Mouse (Mus musculus) cerebellum, postnatal 10 days (tissue): ENCODE data around the gene Fndc11.

Experiments used
- DNase-seq, 2 experiments: peaks; one replicate each; pipeline ENCODE4 v3.0.0; 2021; ENCODE audit warnings: mixed read lengths in 2 of 2

The Fndc11 gene

DNA sequence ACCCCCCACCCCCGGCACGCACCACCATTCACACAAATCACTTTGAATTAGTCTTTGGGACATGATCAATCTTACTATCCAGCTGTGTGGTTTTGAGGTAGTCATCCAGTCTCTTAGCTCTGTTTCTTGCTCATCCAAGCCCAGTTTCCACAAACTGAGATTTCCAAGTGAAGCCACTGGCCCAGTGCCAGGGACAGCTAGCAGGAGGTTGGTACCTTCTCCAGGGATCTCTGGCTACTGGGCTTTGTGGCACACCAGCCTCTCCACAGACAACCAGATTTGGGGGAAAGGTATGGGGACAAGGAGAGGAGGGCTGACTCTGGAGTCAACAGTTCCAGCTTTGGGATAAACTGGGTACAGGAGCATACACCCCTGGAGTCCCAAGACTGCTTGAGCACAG lies 548 bp downstream of the Fndc11 start:
- DNase-seq = peak; percentile 34 to 52

DNA sequence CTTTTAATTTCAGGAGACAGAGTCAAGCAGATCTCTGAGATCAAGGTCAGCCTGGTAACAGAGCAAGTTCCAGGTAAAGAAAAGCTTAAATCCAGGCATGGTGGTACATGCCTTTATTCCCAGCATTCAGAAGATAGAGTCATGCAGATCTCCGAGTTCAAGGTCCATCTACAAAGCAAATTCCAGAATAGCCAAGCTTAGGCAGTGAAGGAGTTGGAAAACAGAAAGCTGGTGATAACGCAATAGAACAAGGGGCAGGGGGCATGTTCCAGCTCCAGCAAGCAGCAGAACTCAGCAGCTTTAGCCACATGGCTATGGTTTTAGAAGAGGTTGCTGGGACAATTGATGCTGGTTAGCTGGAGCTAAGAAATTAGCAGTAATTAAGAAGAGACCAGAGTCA lies 5.2 kb downstream of the Fndc11 start:
- no peak for DNase-seq

DNA sequence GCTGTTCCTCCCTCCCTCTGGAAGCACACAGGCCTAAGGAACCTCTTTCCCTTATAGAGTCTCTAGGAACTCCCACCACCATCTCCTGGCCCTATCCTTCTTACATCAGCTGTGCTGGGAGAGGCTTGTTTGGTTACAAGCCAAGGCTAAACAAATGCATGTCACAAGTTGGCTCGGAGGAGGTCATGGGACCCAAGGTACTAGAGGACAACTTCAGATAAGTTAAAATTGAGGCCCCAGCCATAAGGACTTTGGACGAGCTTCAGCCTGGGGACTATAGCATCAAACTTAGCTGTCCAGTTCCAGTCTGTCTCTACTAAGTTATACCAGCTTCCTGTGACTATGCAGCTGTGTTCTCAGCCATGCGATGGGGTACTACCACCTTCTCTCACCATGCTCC lies 7.3 kb downstream of the Fndc11 start:
- no peak for DNase-seq

DNA sequence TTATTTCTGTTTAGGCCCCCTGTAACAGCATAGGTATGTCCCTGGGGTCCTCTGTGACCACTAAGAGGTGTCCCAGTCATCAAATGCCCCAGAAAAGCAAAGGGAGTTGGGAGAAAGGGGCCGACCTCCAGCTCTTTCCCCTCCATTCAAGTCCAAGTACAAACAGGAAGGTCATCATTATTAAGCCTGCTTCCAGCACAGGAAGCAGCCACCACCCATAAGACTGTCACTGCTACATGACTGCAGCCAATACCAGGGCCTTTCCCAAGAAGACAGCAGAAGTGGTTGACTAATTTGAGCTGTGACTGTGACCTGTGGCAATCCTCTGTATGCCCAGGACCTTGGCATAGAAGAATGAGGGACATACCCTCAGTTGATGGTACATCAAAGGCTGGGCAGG lies 8.5 kb downstream of the Fndc11 start:
- no peak for DNase-seq

DNA sequence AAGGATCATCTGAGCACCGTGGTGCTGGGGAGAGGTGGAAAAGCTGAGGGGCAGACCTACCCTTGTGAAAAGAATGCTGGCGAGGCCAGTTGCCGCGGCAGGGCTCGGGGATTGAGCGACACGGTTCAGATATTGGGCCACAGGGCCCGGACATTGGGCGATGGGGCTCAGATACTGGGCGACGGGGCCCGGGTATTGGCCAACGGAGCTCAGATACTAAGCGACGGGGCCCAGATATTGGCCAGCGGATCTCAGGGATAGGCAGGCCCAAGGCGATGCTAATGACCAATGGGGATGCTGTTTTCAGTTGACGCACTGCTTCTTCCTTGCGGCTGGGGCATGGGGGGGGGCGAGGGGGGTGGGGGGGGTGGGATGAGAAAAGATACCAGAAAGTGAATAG lies 11.4 kb downstream of the Fndc11 start:
- peak; percentile 47 to 54 for DNase-seq

DNA sequence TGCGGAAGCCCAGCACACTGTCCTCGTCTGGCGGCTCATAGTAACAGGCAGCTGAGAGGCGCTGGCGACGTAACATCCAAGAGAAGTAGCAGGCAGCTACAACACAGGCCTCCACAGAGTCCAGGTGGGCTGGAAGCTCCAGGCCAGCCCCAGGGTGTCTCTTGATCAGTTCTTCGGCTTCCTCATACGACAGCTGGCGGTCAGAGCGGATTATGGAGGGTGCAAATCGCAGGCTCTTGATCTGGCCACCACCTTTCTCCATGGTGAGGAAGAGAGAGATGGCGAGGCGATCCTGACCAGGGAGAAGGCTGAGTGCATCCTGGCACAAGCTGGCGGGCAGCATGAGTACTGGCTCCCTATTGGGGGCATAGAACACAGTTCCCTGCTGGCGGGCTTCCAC lies 13.6 kb downstream of the Fndc11 start:
- peak in 1 of 2 experiments; percentile 30 for DNase-seq

DNA sequence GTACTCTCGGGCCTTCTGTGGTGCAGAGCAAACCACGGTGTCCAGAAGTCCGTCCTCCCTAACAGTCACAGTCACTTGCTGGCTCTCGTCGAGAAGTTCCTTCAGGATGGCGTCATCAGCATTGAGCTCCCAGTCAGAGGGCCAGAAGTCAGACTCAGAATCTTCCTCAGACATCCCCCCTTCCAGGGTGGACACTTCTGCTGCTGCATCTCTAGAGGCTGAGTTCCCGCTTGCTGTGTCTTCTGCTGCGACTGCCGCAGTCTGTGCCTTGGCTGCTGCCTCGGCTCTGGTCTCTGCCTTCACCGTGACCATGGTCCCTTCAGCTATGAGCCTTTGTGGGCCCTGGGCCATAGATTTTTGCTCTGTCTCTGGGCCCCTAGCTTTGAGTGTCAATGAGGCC lies 14.9 kb downstream of the Fndc11 start:
- DNase-seq = no peak

DNA sequence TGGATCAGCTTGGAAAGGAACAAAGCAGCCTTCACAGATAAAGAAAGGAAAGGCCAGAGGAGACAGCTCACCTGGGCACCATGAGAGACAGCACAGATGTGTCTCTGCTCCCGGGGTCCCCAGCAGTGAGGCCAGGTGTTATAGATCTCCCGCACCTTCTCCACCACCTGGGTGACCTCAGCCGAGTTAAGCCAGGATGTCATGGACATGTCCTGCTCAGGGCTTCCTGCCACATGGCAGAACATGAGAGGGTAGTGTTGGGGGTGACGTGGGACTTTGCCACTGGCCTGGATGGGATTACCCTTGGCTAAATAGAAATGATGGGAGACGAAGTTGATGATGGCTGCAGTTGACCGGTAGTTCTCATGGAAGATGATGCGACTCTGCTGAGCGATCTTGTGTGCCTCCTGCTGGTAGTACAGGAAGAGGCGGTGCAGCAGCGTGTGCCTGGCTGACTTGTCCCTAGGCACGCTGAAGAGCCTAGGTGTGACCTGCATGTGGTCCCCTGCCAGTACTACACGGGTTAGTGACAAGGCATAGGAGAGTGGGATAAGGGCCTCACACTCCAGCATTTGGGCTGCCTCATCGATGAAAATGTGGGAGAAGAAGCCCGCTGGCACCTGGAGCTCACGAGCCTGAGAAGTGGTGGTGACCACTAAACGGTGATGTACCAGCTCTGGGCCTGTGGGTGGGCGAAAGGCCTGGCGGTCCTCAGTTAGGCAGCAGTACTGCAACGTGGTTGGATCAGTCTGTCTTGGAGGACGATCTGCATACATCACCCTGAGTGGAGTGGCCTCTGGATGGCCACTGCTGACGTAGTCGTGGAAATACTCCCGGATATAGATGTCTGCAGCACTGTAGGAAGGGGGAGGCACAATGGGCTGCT lies 16.1 kb downstream of the Fndc11 start:
- DNase-seq = no peak

DNA sequence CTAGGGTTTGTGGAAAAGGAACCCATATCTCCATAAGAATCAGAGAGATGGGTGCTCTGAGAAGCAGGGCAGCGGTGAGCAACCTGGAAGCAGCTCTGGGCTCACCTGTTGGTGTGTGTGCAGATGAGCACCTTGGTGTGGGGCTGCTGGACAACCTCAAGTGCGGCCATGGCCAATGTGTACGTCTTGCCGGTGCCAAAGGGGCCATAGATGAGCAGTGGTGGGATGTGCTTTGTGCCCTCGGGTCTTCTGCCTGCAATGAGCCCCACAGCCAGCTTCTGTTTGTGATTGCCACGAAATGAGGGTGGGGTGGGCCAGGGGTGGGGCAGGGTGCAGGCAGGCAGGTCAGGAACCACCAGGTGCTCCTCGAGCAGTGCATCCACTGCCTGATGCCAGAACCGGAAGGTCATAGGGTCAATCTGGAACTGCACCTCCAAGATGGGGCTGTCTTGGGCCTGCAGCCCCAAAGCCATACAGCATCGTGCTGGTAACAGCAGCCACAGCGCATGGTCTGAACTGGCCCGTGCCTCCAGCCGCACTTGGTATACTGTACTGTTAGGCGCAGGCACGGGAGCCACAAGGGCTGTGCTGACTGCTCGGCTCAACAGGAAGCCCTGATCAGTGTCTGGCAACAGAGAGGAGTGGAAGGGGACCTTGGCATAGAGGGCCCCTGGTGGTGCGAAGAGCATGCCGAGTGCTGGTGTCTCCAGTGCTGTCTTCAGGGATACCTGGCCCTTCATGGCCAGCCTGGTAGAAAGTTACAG lies 17.6 kb downstream of the Fndc11 start:
- no peak for DNase-seq

DNA sequence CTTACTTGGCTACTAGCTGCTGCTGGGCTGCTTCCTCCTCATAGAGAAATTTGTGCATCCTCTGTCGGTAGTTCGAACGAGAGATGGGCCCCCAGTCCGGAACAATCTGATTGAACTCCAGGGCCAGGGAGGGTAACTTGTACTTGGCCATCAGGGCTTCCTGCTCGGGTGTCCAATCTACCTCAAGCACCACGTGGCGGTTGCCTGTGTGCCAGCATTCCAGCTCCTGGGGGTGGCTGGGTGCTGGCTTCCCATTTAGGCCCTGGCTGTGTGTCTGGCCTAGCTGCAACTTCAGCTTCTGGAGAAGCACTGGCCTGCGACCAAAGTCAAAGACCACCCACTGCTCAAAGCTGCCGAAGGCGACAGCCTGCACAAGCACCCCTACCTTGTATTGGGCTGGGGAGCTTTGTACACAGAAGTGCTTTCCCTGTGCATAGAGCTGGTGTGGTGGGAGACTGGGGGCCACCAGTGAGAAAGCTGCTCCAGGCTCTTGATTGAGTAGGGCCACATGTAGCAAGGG lies 18.3 kb downstream of the Fndc11 start:
- DNase-seq = peak; percentile 86 to 90

DNA sequence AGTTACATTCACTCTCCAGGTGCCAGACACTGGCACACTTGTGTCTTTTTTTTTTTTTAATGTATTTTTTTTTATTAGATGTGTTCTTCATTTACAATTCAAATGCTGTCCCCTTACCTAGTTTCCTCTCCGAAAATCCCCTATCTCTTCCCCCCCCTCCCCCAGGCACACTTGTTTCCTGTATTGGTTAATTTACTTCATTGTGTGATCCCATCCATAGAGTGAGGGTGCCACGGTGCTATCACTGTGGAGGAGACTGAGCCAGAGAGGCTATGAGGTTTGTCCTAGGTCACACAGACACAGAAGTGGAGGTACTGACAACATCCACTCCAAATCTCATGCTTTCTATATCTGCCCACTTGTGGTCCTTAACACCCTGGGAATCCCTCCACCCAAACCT lies 19.0 kb downstream of the Fndc11 start:
- DNase-seq = no peak

DNA sequence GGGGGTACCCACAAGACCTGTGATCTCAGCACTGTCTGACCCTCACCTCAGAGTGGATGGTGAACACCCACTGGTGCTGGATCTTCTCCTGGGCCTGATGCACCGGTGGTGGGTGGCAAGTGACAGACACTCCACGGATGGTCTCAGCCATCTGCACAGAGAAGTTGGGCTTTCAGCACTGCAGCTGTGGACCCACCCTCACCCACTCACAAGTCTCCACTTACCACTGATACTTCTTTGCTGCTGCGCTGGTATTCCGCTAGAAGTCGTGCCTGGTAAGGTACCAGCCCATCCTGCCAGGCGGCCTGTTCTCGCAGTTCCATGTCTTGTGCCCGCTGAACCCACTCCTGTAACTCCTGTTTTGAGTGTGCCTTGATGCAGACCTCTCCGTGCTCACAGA lies 19.4 kb downstream of the Fndc11 start:
- no peak for DNase-seq

DNA sequence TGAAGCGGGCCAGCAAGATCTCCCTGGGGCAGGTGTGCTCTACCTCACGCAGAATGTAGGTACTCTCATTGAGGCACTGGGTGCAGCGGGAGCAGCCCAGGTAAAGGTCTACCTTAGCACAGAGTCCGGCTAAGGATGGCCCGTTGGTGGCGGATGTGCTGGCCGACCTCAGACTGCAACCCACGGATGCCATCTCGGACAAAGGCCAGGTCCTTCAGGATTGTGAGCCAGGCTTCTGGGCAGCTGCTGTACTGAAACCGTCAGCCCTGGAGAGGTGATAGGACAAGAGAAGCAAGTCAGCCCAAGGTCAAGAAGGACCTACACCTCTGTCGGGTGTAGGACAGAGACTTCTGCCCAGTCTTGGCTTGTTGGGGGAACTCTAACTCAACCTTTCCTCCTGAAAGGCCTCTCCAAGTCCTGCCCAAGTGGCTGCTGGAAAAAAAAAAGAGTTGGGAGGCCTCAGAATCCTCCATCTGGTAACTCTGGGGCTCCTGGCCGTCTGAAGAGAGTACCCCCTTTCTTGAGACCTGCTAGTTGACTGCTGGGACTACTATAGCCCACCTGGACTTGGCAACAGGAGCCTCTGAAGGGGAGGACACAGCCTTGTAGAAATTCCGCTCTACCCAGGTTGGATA lies 21.1 kb downstream of the Fndc11 start:
- DNase-seq = no peak

DNA sequence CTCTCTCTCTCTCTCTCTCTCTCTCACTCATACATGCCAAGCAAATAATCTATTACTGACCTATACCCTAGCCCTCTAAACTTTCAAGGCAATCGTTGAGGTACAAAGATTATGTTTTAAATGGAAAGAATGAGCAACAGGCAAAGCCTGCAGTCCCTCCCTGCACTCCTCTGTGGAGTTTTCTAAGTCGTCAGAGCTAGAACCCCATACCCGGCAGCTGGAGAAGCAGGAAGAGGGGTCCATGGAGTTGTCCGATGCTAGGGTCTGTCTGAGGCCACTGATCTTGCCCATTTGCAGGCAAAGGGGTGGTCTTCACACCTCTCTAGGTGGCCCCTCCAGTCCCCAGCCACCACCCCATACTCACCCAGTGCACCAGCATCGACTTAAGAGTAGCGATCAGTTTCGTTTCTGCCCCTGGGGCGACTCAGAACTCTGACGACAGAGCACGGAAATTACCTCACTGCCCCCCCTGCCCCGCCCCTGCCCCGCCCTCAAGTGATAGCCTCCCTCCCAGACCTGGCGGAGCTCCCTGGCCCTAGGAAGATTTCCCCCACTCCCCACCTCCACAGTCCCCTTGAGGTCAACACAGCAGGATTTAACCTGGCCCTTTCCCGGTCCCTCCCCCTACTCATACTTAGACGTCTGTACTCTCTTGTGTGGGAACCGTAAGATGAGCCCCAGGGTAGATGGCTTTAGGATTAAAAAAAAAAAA lies 21.9 kb downstream of the Fndc11 start, which contains the start of gene Helz2:
TSS of gene Helz2 (minus strand) at position 426 of the 712 bp plus-strand sequence.
- no peak for DNase-seq

DNA sequence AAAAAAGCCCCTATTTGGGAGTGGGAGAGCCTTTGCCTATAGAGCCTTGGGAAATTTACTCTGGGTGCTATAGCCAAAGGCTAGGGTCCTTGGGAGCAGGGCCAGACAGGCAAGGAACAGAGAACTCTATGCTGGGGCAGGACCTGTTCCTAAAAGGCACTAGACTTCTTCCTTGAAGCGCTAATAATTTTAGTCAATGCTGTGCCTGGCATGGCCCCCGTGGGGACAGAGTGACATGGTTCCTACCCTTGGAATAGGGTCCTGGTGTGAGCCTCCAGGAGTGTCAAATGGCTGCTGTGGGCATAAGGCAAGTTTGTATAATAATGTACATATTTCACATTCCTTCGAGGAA lies 22.5 kb downstream of the Fndc11 start:
- no peak for DNase-seq

DNA sequence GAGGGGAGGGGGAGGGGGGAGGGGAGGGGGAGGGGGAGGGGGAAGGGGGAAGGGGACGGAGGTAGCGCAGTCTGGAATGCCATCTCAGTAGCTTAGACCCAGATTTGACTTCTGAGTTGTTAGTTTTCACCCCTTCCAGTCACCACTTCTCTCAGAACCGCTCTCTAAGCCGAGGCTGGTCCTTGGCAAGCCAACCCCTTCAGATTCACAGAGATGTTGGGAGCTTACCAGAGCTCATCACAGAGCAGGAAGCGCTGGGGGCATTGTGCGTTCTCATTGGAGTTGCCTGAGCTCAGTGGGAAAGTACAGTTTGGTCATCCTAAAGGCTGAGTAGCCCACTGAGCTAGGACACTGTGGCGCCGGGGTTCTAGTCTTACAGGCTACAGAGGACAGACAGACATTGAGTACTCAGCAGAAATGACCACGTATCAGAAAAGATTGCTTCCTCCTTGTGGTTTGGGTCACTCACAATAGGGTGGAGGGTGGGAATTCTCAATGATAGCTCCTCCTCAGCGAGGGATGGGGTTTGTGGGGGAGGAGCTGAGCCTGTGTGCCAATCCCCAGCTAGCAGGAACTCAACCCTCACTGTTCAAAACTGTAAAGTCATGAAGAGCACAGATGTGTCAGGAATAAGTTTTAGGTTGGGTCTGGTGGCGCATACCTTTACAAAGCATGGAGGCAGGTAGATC lies 24.0 kb downstream of the Fndc11 start:
- DNase-seq = no peak

DNA sequence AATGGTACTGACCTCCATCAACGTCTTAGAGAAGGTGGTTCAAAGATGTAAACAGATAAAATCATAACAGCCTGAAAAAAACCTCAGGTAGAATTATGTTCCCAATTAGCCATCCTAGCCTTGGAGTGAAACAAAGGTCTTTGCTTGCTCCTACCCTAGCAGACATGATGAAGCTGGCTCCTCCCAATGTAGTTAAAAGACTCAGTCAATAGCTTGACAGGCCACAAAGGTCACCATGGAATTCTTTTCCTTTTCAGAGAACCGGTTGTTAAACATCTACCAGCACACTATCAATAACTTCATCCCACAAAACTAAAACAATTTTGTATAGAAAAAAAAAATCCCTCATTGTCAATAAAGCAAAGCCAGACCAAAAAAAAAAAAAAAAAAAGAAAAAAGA lies 25.2 kb downstream of the Fndc11 start:
- no peak for DNase-seq

DNA sequence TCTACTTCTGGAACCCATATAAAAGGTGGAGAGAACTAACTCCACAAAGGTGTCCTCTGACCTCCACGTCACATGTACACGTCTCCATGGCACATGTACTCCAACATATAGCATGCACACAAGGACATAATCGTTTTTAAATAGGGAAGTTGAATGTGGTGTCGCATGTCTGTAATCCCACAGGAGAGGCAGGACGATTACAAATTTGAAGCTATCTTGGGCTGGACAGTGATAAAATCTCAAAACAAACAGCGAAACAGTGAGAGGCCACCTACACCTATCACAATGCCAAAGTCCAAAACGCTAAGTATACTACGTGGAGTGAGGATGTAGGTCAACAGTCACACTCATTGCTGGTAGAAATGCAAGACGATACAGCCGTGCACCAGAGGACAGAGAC lies 29.4 kb downstream of the Fndc11 start:
- no peak for DNase-seq

DNA sequence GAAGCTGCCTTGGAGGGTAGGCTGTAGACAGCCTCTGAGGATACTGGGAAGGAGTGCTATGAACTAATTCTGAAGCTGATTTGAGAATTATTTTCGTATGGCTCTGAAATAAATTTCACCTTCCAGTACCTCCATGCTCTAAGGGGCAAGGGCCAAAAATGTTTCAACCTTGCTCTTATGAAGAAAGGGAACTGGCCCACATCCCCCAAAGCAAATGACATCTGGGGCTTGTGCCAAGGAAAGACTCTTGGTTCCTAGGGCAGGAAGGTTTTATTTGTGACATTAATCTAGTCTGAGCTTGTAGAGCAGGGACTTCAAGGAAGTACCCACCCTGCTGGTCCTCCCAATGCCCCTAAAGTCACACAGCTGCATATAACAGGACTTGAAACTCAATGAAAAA lies 32.0 kb downstream of the Fndc11 start:
- no peak for DNase-seq

DNA sequence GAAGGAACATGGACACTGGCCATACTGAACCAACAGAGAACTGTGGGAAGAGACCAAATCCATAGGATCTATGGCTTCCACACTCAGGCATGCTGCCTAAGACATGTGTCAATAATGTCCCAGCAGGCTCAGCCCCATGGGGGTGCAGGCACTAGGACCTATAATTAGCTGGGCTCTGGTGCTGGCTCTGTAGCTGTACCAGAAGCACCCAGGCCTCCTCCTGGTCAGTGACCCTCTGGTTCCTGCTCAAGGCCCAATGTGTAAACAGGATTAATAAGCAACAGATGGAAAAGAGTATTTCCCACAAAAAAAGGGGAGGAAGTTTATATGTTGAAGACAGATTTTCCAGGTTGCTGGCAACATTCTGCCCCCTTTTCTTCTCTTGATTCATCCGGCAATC lies 33.4 kb downstream of the Fndc11 start:
- no peak for DNase-seq

DNA sequence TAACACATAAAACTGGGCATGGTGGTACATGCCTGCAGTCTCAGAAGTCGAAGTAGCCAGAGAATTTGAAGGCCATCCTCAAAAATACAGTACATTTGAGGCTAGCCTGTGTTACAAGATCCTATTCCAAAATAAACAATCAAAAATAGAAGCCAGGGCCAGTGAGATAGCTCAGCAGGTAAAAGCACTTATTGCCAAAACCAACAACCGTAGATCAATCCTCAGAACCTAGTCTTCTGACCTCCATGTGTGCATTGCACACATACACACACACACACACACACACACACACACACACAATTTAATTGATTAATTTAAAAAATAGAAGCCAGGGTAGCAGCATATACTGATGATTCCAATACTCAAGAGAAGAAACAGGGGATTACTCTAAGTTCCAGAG lies 47.0 kb downstream of the Fndc11 start:
- no peak for DNase-seq

DNA sequence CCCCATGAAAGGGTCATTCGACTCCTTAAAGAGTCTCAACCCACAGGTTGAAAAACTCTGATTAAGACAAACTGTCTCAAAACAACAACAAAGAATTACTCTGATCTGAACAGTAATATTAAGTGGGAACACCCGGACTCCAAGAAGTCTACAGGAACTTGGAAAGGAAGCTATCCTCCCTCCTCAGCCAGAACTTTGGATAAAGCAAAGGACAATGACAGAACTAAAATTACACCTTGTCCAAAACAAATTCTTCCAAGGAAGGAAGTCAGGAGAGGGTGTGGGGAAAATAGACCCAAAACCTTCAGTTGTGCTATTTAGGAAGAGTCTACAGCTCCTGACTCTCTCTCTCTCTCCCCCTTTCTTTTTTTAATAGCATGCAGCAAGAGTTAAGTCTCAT lies 52.3 kb downstream of the Fndc11 start:
- no peak for DNase-seq
